Mouse (Mus musculus) layer of hippocampus, adult 9-11 months (tissue): ENCODE data around the gene Bpifb5.
A peak's percentile ranks its signal among the peaks of the same experiment; 100 is the strongest.
"Not testable (repeated sequence)": the region's sequence is repeated elsewhere in the genome, so short reads cannot be mapped to it uniquely, and the experiment has no call there.

Experiments used
- DNase-seq: peaks from one replicate; pipeline ENCODE4 v3.0.0; 2022

Bpifb5 gene

GRCm38 (mm10) chr2:154223265-154223916 is at the start of gene Bpifb5:
Bpifb5 (plus strand) TSS chr2:154223742.
- no peak for DNase-seq

DNA sequence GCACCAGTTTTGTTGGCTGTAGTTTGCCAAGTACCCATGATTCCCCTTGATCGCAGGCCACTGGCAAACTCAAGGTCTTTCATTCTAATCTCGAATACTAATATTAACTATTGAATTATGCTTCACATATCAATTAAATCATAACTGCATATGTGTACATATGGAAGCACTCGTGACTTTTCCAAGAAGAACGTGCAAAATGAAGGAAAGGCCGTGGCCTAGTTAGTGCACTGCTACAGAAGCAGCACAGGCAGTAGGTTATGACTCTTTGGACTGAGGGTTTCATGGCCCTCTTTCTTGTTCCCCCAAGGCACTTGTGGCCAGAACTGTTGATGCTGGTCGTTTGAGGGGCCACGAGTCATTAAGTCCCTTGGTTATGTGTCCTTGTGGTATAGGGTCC is 41.6 kb upstream of the Bpifb5 start:
- not testable (repeated sequence) for DNase-seq

DNA sequence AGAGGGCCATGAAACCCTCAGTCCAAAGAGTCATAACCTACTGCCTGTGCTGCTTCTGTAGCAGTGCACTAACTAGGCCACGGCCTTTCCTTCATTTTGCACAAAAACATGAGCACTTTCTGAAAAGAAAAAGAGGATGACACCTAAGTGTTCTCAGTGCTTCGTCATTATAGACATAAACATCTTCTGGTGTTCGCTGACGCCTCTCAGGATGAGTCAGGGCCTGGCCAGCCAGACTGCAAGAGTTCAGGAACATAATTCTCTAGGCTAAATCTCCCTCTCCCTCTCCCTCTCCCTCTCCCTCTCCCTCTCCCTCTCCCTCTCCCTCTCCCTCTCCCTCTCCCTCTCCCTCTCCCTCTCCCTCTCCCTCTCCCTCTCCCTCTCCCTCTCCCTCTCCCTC is 40.5 kb upstream of the Bpifb5 start:
- DNase-seq, result not testable (repeated sequence)

GRCm38 (mm10) chr2:154185319-154185718 is 38.2 kb upstream of the Bpifb5 start:
- DNase-seq, result no peak

DNA sequence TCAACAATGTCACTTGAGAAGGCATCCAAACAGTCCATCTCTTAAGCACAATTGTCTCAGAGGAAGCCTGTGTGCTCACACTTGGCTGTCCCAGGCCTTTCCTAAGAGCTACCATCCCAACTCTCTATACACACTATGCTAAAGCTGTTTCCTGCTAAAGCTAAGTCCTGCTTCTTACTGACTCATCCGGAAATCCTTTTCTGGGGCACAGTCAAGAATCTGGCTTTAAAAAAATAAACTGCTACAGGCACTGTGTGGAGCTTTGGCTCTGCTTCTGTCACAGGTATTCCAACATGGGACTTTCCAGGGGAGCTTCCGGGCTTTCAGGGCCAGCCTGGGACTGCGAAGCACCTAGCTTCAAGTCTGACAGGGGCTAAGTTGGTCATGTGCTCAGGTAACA is 37.8 kb upstream of the Bpifb5 start:
- no peak for DNase-seq

DNA sequence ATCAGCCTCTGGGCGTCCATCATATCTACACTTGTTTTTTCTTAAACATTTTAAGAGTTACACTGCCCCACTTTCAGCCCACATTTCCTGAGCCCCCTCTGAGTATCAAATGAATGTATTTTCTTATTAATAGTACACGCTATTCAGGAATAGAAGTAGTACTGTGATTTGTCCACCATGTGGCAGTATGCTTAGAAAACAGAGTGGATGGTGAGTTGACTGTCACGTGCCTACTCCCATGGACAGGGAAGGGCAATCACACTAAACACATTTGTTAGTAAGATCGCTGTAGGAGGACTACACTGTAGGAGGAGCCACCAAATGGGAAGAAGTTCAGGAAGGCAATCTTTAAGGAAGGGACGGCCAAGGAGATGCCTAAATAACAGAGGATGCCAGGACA is 36.1 kb upstream of the Bpifb5 start:
- no peak for DNase-seq

DNA sequence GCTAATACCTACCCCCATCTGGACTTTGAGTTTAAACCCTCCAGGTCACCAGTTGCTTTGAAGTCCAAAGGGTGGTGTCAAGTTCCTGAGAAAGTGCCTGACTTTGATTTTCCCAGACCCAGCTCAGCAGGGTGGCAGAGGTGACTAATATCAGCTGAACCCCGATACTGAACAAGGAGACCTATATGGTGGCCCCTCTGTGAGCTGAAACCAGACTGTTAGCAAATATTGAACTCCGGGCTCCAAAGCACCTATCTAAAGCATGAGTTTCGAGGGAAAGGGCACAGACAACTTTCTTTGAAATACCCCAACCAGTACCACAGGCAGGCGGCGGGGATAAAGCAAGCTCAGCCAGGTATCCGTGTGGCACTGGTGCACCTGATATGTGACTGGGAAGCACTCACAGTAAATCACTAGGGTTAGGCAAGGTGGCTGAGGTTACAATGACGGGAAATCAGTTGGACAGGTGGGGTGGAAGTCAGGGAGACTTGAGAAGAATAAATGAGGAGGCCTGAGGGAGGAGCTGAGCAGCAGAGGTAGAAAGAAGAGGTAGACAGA is 33.6 kb upstream of the Bpifb5 start:
- no peak for DNase-seq

DNA sequence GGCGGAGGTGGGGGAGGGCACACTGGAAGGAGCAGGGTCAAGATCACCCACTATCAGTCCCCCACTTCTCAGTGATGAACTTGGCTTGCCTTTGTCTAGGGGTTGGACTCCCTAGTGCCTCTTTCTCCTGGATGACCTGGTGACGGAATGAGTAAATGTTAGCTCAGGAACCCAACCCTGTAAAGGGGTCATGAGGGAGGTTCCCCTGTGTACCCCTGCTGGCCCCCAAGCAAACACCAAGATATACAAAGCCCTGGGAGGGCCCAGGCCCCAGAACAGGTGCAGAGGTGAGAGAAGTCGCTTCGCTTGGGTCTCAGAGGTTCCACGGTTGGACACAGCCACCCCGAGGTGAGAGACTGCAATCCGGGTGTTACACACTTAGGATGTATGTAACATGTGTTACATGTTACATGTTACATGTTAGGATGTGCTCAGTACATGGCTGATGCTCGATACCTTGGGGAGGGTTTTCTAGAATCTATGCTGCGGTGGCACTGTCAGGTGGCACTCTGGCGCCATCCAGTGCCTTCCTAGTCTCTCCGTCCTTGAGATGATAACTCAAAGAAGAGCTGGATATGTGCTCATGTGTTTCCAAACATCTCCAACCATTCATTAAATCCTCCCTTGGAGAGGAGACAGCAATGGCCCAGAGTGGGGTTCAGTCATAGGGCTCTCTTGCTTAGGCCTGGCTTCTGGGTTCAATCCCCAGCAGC is 32.8 kb upstream of the Bpifb5 start, which contains the start of gene Bpifb1:
Bpifb1 (plus strand) TSS at position 273 of the 713 bp plus-strand sequence.
- DNase-seq, result no peak

- no peak for DNase-seq
Measured at GRCm38 (mm10) chr2:154192141-154192540, 31.4 kb upstream of the Bpifb5 start.

GRCm38 (mm10) chr2:154193071-154193470 is 30.5 kb upstream of the Bpifb5 start:
- DNase-seq, result no peak

GRCm38 (mm10) chr2:154193994-154194504 is 29.5 kb upstream of the Bpifb5 start:
- no peak for DNase-seq

DNA sequence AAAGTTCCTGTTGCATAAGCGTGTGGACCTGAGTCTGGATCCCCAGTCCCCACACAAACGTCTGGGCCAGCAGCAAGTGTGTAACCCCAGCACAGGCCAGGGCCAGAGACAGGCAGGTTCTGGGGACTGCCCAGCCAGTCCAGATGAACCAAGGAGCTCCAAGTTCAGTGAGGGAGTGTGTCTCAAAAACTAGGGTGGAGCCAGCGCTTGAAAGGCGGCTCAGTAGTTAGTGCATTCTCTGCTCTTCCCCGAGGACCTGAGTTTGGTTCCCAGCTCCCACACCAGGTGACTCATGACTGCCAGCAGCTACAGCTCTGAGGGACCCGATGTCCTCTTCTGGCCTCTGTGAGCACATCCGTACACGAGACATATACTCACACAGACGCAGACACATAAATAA is 26.5 kb upstream of the Bpifb5 start:
- DNase-seq, result no peak

- peak; percentile 34 for DNase-seq
Measured at GRCm38 (mm10) chr2:154204630-154205029, 18.9 kb upstream of the Bpifb5 start.

DNA sequence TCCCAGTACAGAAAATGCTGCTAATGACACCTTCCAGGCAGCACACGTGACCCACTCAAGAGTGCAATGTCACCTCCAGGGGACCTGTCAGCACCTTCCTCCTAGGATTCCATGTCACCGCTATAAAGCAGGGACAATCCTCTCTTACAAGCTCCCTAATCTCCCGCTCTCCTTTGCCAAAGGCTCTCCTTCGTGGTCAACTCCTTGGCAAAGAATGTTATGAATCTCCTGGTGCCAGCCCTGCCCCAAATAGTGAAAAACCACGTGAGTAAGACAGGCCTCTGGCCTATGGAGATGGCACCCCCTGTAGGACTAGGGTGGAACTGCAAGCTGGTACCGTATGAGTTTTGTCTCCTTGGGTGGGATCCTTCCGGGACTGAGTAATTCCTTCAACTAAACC is 16.6 kb upstream of the Bpifb5 start:
- DNase-seq, result no peak

GRCm38 (mm10) chr2:154209112-154209511 is 14.4 kb upstream of the Bpifb5 start:
- DNase-seq, result no peak

- no peak for DNase-seq
Measured at GRCm38 (mm10) chr2:154211121-154211520, 12.4 kb upstream of the Bpifb5 start.

DNA sequence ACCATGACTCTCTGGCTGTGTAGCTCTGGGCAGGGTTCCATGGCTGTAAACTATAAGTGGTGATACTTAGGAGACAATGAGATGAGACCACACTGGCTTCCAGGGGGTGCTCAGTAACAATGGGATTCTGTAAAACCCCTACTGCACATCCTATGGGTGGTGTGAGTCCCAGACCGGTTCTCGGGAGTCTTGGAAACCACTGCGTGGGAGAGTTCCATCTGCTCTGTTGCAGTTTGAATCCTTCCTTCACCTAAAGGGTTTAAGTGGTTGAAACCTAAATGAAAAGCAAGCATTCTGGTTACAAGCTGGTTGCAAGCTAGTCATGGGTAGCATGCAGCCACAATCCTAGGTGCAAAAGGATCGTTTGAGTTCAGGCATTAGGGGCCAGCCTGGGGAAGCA is 11.7 kb upstream of the Bpifb5 start:
- peak; percentile 66 for DNase-seq

GRCm38 (mm10) chr2:154215191-154215590 is 8.4 kb upstream of the Bpifb5 start:
- peak; percentile 33 for DNase-seq

DNA sequence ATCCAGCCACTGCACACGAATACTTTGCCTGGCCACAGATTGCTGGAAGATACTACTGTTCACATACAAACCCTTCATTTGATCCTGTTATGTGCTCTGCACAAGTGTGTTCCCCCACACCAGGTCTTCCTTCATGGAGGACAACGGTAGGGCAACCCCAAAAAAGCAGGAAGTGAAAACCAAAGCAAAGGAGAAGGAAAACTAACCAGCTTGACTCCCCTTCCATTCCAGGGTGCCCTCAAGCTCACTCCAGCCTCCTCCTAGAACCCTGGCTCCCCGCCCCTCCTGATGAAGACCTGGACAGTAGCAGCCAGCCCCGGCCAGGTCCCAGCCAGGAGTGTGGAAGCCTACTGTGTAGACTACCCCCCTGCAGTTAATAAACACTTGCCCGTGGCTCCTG is 3.6 kb upstream of the Bpifb5 start:
- DNase-seq, result no peak

- no peak for DNase-seq
Measured at GRCm38 (mm10) chr2:154223917-154224273, 353 bp downstream of the Bpifb5 start.

DNA sequence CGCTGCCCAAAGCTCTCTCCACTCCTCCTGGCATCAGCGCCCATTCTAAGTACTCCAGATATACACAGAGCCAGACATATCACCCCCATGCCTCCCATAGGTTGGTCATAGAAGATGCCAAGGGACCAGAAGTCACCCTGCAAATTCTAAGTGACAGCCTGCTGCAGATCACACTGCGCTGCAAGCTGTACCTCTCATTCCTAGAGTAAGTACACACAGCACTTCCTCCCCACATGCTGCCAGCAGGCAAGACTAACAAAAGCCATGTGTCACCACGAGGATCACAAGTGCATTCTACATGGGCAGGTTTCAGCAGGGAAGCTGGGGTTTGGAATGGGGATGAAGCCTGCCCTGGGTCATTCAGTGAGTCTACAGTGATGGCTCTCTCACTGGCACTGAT is 3.4 kb downstream of the Bpifb5 start:
- peak; percentile 25 for DNase-seq

GRCm38 (mm10) chr2:154227830-154228229 is 4.3 kb downstream of the Bpifb5 start:
- no peak for DNase-seq

DNA sequence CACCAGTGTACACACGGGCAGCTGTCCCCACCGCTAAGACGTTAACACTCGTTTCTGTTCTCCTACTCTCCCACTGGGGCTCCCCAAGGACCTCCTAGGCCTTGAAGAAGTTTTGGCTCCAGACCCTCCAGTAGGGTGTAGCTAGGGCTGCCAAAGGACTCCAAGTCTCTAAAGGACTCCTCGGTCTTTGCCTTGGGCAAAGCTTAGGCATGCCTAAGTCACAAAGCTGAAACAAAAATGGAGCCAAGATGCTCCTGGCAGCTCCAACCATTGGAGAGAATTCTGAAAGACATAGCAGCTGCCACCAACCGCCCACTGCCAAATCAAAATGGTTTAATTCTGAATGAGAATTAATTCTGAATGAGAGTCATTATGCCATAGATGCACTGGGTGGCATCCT is 9.9 kb downstream of the Bpifb5 start:
- peak; percentile 53 for DNase-seq

DNA sequence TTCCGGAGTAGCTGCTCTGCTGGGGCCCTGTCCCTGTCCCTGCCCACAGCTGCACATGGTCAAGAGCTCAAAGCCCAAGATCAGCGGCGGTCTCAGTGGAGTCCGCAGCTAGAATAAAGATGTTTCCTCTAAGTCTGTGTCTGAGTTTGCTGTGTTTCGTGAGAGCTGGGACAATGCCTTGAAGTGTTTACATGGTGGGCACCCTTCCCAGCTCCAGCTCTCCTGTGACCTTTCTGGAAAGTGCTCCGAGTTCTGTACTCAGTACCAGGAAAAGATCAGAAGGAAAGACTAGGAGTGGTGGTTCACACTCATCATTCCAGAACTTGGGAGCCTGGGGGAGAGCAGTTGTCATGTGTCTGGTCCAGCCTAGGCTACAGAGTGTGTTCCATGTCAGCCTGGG is 17.2 kb downstream of the Bpifb5 start:
- DNase-seq, result no peak
